Mouse (Mus musculus) spleen, adult 2 months (tissue): ENCODE data around the gene Dpyd.

Source experiments
- CTCF ChIP-seq: fragments of 200-500 bp; IDR thresholded peaks from 2 replicates; pipeline ENCODE4 v1.5.1; 2011; ENCODE audit warnings: mild to moderate bottlenecking, inconsistent platforms; ENCODE audit not compliant: insufficient read depth, insufficient read length, insufficient replicate concordance; ENCODE audit errors: extremely low read depth
- POLR2A ChIP-seq: fragments of 200-500 bp; IDR thresholded peaks from 2 replicates; pipeline ENCODE4 v1.6.1; 2011; ENCODE audit warnings: low read depth, low read length, inconsistent platforms

DNA sequence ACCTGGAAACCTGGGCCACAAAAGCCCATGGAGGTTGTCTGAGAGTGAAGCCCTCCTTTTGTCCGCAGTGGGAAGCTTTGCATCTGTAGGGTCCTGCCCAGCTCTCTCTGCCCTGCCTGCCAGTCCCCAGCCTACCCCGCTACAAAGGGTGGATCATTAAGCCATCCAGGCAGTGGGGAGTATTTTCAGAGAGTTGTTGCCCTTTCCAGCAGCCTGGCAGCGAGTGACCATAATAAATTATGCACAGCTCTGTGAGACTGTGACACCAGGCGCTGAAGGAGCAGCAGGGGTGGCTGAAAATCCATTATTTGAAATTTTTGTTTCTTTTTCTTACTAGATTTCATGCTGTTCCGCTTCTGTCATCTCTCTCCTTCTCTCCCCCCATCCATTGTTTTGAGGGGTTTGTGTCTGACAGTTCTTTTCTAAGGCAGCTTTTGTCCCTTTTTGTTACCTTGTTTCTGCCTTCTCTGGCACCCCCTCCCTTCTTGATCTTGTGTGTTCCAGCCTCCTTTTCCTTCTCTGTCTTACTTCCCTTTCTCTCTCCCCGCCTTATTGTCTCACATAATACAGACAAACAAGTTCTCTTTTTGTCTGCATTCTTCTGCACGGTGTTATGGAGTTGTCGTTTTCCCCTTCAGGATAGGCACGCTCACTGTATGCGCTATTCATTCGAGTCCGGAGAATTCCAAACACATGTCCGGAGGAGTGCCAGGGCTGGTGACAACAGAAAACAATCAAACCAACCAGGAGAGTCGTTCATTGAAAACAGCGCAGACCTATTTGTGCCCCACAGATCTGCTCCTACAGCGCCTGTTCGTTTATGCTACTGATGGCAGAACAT is 592.9 kb downstream of the Dpyd start:
- TF ChIP-seq CTCF, result no peak
- TF ChIP-seq POLR2A, result no peak
